Mouse (Mus musculus): ENCODE data around the gene Nrxn1. TPM values are rescaled to one million over a fixed set of nuclear protein-coding genes. Genes with fewer than 3 reads are reported as not detected.

Gene Nrxn1
- polyA plus RNA-seq, 1 experiment from 2014 or later: 285 TPM

GRCm38 (mm10) chr17:90638183-90638727, 454.6 kb downstream of the Nrxn1 start:
- no peak overlapping the region for H3K27ac ChIP-seq (ENCODE audit: low read depth, low read length)
- peak; percentile 54; the same call in 1 of the 2 replicates for ATAC-seq (ENCODE audit: low read depth)
- H3K4me1 ChIP-seq (ENCODE audit: control insufficient read depth, insufficient read depth, low read length): no peaks in the 10 kb centered on the region

DNA sequence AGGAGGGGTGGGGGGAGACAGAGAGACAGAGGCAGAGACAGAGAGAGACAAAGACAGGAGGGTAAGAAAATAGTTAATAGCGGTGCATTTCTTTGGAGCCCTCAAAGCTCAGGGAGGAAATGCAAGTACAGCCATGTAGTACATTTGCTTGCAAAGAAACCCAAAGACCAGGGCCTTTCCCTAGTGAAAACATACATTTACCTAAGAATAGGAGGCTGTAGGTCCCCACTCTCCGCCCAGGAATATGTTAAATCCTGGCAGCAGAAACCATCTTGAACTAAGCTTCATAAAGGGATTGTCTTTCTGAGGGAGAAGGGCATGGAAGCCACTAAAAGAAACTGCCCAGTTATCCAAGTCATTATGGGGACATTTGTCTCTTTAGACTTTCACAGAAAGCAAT, 461.5 kb downstream of the Nrxn1 start:
- H3K9me3 ChIP-seq (ENCODE audit: control insufficient read depth, low read length): no peaks in the 10 kb centered on the region
- H3K27me3 ChIP-seq (ENCODE audit: control insufficient read depth, insufficient read depth, low read length): no peaks in the 10 kb centered on the region
- WGBS: 38% methylated on average over 2 of the region's 2 CpGs
- no peak for ATAC-seq (ENCODE audit: low read depth)
- H3K36me3 ChIP-seq (ENCODE audit: control insufficient read depth, insufficient read depth, low read length): no peaks in the 10 kb centered on the region
- no peak overlapping the region for H3K9ac ChIP-seq (replicated peaks; ENCODE audit: low read depth, low read length)
- H3K4me1 ChIP-seq (ENCODE audit: control insufficient read depth, insufficient read depth, low read length): no peaks in the 10 kb centered on the region
- no peak overlapping the region for H3K27ac ChIP-seq (ENCODE audit: low read depth, low read length)
- no peak overlapping the region for H3K4me2 ChIP-seq (ENCODE audit: low read depth, low read length)
- H3K4me3 ChIP-seq (ENCODE audit: low read depth, low read length): no peak overlapping the region

More at GRCm38 (mm10) chr17:90638183-90638727, 454.6 kb downstream of the Nrxn1 start:
- Histone ChIP-seq H3K9me3 (ENCODE audit: control insufficient read depth, low read length) (no peaks in the 10 kb centered on the region), H3K4me2 (ENCODE audit: low read depth, low read length) (no peak overlapping the region), H3K9ac (replicated peaks; ENCODE audit: low read depth, low read length) (no peak overlapping the region), H3K36me3 (ENCODE audit: control insufficient read depth, insufficient read depth, low read length) (no peaks in the 10 kb centered on the region), H3K4me3 (ENCODE audit: low read depth, low read length) (no peak overlapping the region), H3K27me3 (ENCODE audit: control insufficient read depth, insufficient read depth, low read length) (no peaks in the 10 kb centered on the region)
- WGBS: 74% methylated on average over 4 of the region's 4 CpGs

- no peaks in the 10 kb centered on the region for H3K36me3 ChIP-seq (ENCODE audit: control insufficient read depth, insufficient read depth, low read length)
- H3K27me3 ChIP-seq (ENCODE audit: control insufficient read depth, insufficient read depth, low read length): no peaks in the 10 kb centered on the region
- H3K9ac ChIP-seq (replicated peaks; ENCODE audit: low read depth, low read length): no peak overlapping the region
- H3K4me1 ChIP-seq (ENCODE audit: control insufficient read depth, insufficient read depth, low read length): no peaks in the 10 kb centered on the region
- ATAC-seq (ENCODE audit: low read depth): no peak
- no peak overlapping the region for H3K27ac ChIP-seq (ENCODE audit: low read depth, low read length)
- H3K4me2 ChIP-seq (ENCODE audit: low read depth, low read length): no peak overlapping the region
- WGBS: 69% methylated on average over 13 of the region's 13 CpGs
- H3K4me3 ChIP-seq (ENCODE audit: low read depth, low read length): no peak overlapping the region
- H3K9me3 ChIP-seq (ENCODE audit: control insufficient read depth, low read length): no peaks in the 10 kb centered on the region
These were observed 463.0 kb downstream of the Nrxn1 start for GRCm38 (mm10) chr17:90629851-90630250.

DNA sequence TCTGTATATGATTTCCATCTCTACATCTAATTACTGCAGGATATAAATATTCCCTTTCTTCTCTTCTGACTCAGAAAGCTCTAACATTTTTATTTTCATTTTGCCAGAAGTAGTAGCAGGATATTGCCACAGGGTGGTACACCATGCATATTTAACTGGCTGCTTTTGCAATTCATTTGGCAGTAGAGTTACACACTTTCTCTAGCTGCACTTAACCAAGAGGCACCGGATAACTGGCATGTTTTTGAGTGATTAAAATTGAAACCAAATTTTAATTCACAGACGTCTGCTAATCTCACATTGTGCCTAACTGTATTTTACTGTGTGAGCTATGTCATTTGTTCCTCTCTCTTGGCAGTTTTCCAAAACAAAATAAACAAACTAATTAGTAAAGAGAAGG, 464.4 kb downstream of the Nrxn1 start:
- Histone ChIP-seq H3K4me2 (ENCODE audit: low read depth, low read length) (no peak overlapping the region), H3K27me3 (ENCODE audit: control insufficient read depth, insufficient read depth, low read length) (no peaks in the 10 kb centered on the region), H3K4me1 (ENCODE audit: control insufficient read depth, insufficient read depth, low read length) (no peaks in the 10 kb centered on the region), H3K36me3 (ENCODE audit: control insufficient read depth, insufficient read depth, low read length) (no peaks in the 10 kb centered on the region), H3K9ac (replicated peaks; ENCODE audit: low read depth, low read length) (no peak overlapping the region), H3K27ac (ENCODE audit: low read depth, low read length) (no peak overlapping the region), H3K9me3 (ENCODE audit: control insufficient read depth, low read length) (no peaks in the 10 kb centered on the region), H3K4me3 (ENCODE audit: low read depth, low read length) (no peak overlapping the region)
- WGBS: 35% methylated on average over 2 of the region's 2 CpGs
- peak; percentile 76 for ATAC-seq (ENCODE audit: low read depth)

DNA sequence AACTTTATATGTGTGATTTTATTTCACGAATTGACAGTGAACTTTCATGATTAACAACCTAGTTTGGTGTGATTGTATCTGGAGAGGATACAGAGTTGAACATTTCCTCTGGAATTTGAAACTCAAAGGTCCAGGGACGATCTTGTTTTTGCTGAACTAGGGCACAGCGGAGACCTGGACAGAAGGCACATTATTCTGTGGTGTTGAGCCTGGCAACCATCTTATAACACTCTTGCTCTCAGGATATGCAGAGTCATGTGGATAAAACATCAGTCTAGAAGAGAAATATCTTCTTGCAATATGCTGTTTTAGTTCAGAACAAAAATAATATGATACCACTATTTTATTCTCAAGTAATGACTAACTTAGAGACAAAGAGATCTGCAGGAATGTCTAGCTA, 464.9 kb downstream of the Nrxn1 start:
- Histone ChIP-seq H3K4me2 (ENCODE audit: low read depth, low read length) (no peak overlapping the region), H3K4me3 (ENCODE audit: low read depth, low read length) (no peak overlapping the region), H3K9ac (replicated peaks; ENCODE audit: low read depth, low read length) (no peak overlapping the region), H3K9me3 (ENCODE audit: control insufficient read depth, low read length) (no peaks in the 10 kb centered on the region), H3K27me3 (ENCODE audit: control insufficient read depth, insufficient read depth, low read length) (no peaks in the 10 kb centered on the region), H3K27ac (ENCODE audit: low read depth, low read length) (no peak overlapping the region), H3K4me1 (ENCODE audit: control insufficient read depth, insufficient read depth, low read length) (no peaks in the 10 kb centered on the region), H3K36me3 (ENCODE audit: control insufficient read depth, insufficient read depth, low read length) (no peaks in the 10 kb centered on the region)
- 69% methylated on average over 3 of the region's 3 CpGs for WGBS
- 0 out of 2 replicates have a peak, but pooled peaks have one; percentile 29 for ATAC-seq (ENCODE audit: low read depth)

GRCm38 (mm10) chr17:90627395-90627794, 465.5 kb downstream of the Nrxn1 start:
- ATAC-seq (ENCODE audit: low read depth): no peak
- H3K4me2 ChIP-seq (ENCODE audit: low read depth, low read length): no peak overlapping the region
- no peak overlapping the region for H3K4me3 ChIP-seq (ENCODE audit: low read depth, low read length)
- no peaks in the 10 kb centered on the region for H3K4me1 ChIP-seq (ENCODE audit: control insufficient read depth, insufficient read depth, low read length)
- H3K27ac ChIP-seq (ENCODE audit: low read depth, low read length): no peak overlapping the region
- no peaks in the 10 kb centered on the region for H3K36me3 ChIP-seq (ENCODE audit: control insufficient read depth, insufficient read depth, low read length)
- no peaks in the 10 kb centered on the region for H3K27me3 ChIP-seq (ENCODE audit: control insufficient read depth, insufficient read depth, low read length)
- 63% methylated on average over 3 of the region's 3 CpGs for WGBS
- H3K9ac ChIP-seq (replicated peaks; ENCODE audit: low read depth, low read length): no peak overlapping the region
- no peaks in the 10 kb centered on the region for H3K9me3 ChIP-seq (ENCODE audit: control insufficient read depth, low read length)

- no peak for ATAC-seq (ENCODE audit: low read depth)
- Histone ChIP-seq H3K36me3 (ENCODE audit: control insufficient read depth, insufficient read depth, low read length) (no peaks in the 10 kb centered on the region), H3K4me3 (ENCODE audit: low read depth, low read length) (no peak overlapping the region), H3K27ac (ENCODE audit: low read depth, low read length) (no peak overlapping the region), H3K9ac (replicated peaks; ENCODE audit: low read depth, low read length) (no peak overlapping the region), H3K4me2 (ENCODE audit: low read depth, low read length) (no peak overlapping the region), H3K9me3 (ENCODE audit: control insufficient read depth, low read length) (no peaks in the 10 kb centered on the region), H3K27me3 (ENCODE audit: control insufficient read depth, insufficient read depth, low read length) (no peaks in the 10 kb centered on the region), H3K4me1 (ENCODE audit: control insufficient read depth, insufficient read depth, low read length) (no peaks in the 10 kb centered on the region)
- 17% methylated on average over 1 of the region's 1 CpGs for WGBS
These were observed 468.1 kb downstream of the Nrxn1 start for GRCm38 (mm10) chr17:90624591-90625266.

- H3K4me1 ChIP-seq (ENCODE audit: control insufficient read depth, insufficient read depth, low read length): no peaks in the 10 kb centered on the region
- ATAC-seq (ENCODE audit: low read depth): no peak
- no peaks in the 10 kb centered on the region for H3K36me3 ChIP-seq (ENCODE audit: control insufficient read depth, insufficient read depth, low read length)
- H3K27me3 ChIP-seq (ENCODE audit: control insufficient read depth, insufficient read depth, low read length): no peaks in the 10 kb centered on the region
- H3K9ac ChIP-seq (replicated peaks; ENCODE audit: low read depth, low read length): no peak overlapping the region
- H3K4me2 ChIP-seq (ENCODE audit: low read depth, low read length): no peak overlapping the region
- 91% methylated on average over 4 of the region's 4 CpGs for WGBS
- no peak overlapping the region for H3K27ac ChIP-seq (ENCODE audit: low read depth, low read length)
- H3K9me3 ChIP-seq (ENCODE audit: control insufficient read depth, low read length): no peaks in the 10 kb centered on the region
- H3K4me3 ChIP-seq (ENCODE audit: low read depth, low read length): no peak overlapping the region
These were observed 471.0 kb downstream of the Nrxn1 start for GRCm38 (mm10) chr17:90621828-90622227.

- no peaks in the 10 kb centered on the region for H3K4me1 ChIP-seq (ENCODE audit: control insufficient read depth, insufficient read depth, low read length)
- H3K9me3 ChIP-seq (ENCODE audit: control insufficient read depth, low read length): no peaks in the 10 kb centered on the region
- H3K27ac ChIP-seq (ENCODE audit: low read depth, low read length): no peak overlapping the region
- WGBS: 71% methylated on average over 3 of the region's 3 CpGs
- ATAC-seq (ENCODE audit: low read depth): no peak
- H3K4me3 ChIP-seq (ENCODE audit: low read depth, low read length): no peak overlapping the region
- no peaks in the 10 kb centered on the region for H3K36me3 ChIP-seq (ENCODE audit: control insufficient read depth, insufficient read depth, low read length)
- H3K4me2 ChIP-seq (ENCODE audit: low read depth, low read length): no peak overlapping the region
- H3K27me3 ChIP-seq (ENCODE audit: control insufficient read depth, insufficient read depth, low read length): no peaks in the 10 kb centered on the region
- H3K9ac ChIP-seq (replicated peaks; ENCODE audit: low read depth, low read length): no peak overlapping the region
These were observed 477.9 kb downstream of the Nrxn1 start for GRCm38 (mm10) chr17:90615019-90615418.
